Mouse (Mus musculus): Measurements from ENCODE around the gene Slc22a8. TPM values are rescaled to one million over a fixed set of nuclear protein-coding genes. Genes with fewer than 3 reads are reported as not detected.

Gene Slc22a8
- total RNA-seq, 1 experiment = not detected

- H3K9me3 ChIP-seq (ENCODE audit: control insufficient read depth, insufficient read depth, low read depth, low read length) = no peaks in the 10 kb centered on the region
- in situ Hi-C loops (cut with MboI; ENCODE audit: low sequenced_read_pairs in 2 of 2, unreplicated experiment in 2 of 2) = no loop called here
- peaks cover 0 to 4% of the 10 kb centered on the region in 2 experiments; a peak in 1 of 4 replicates for H3K4me1 ChIP-seq (ENCODE audit: control insufficient read depth in 2 of 2, insufficient read depth in 2 of 2, low read length in 2 of 2, poor library complexity in 1 of 2)
- no peak overlapping the region for H3K27ac ChIP-seq (ENCODE audit: insufficient read depth, low read depth, low read length, poor library complexity, severe bottlenecking)
- no peak overlapping the region for H3K4me3 ChIP-seq (ENCODE audit: insufficient read depth in 1 of 2, low read depth in 1 of 2, low read length in 2 of 2, poor library complexity in 1 of 2, severe bottlenecking in 1 of 2)
- TF ChIP-seq ZC3H11A (IDR thresholded peaks at IDR 0.05; ENCODE audit: borderline replicate concordance, low read depth, low read length) (no peak), HCFC1 (IDR thresholded peaks at IDR 0.05; ENCODE audit: borderline replicate concordance, insufficient read depth, low read length) (no peak), ZNF384 (IDR thresholded peaks at IDR 0.05; ENCODE audit: low read depth, low read length) (no peak), CHD2 (IDR thresholded peaks at IDR 0.05; ENCODE audit: low read depth, low read length) (no peak), MAFK (IDR thresholded peaks at IDR 0.05; ENCODE audit: insufficient read depth, low read depth, low read length) (no peak)
- no peaks in the 10 kb centered on the region for H3K36me3 ChIP-seq (ENCODE audit: control insufficient read depth, insufficient read depth, low read length, poor library complexity, severe bottlenecking)
- DNase-seq (ENCODE audit: low read depth, low spot score) = no peak
- no peak overlapping the region for H3K9ac ChIP-seq (ENCODE audit: insufficient read depth, low read depth, low read length, poor library complexity, severe bottlenecking)
These were observed 19.3 kb upstream of the Slc22a8 start for GRCm38 (mm10) chr19:8571746-8572145.

GRCm38 (mm10) chr19:8572485-8572884, 18.6 kb upstream of the Slc22a8 start:
- Histone ChIP-seq H3K4me1 (ENCODE audit: control insufficient read depth in 2 of 2, insufficient read depth in 2 of 2, low read length in 2 of 2, poor library complexity in 1 of 2) (peaks cover 0 to under 1% of the 10 kb centered on the region in 2 experiments; a peak in 1 of 4 replicates), H3K9ac (ENCODE audit: insufficient read depth, low read depth, low read length, poor library complexity, severe bottlenecking) (no peak overlapping the region), H3K4me3 (ENCODE audit: insufficient read depth in 1 of 2, low read depth in 1 of 2, low read length in 2 of 2, poor library complexity in 1 of 2, severe bottlenecking in 1 of 2) (no peak overlapping the region), H3K36me3 (ENCODE audit: control insufficient read depth, insufficient read depth, low read length, poor library complexity, severe bottlenecking) (no peaks in the 10 kb centered on the region), H3K27ac (ENCODE audit: insufficient read depth, low read depth, low read length, poor library complexity, severe bottlenecking) (no peak overlapping the region), H3K9me3 (ENCODE audit: control insufficient read depth, insufficient read depth, low read depth, low read length) (no peaks in the 10 kb centered on the region)
- TF ChIP-seq ZC3H11A (IDR thresholded peaks at IDR 0.05; ENCODE audit: borderline replicate concordance, low read depth, low read length) (no peak), HCFC1 (IDR thresholded peaks at IDR 0.05; ENCODE audit: borderline replicate concordance, insufficient read depth, low read length) (no peak), ZNF384 (IDR thresholded peaks at IDR 0.05; ENCODE audit: low read depth, low read length) (no peak), CHD2 (IDR thresholded peaks at IDR 0.05; ENCODE audit: low read depth, low read length) (no peak), MAFK (IDR thresholded peaks at IDR 0.05; ENCODE audit: insufficient read depth, low read depth, low read length) (no peak)
- in situ Hi-C loops (cut with MboI; ENCODE audit: low sequenced_read_pairs in 2 of 2, unreplicated experiment in 2 of 2) = no loop called here
- DNase-seq (ENCODE audit: low read depth, low spot score) = no peak

GRCm38 (mm10) chr19:8577432-8577831, 13.6 kb upstream of the Slc22a8 start:
- no peaks in the 10 kb centered on the region for H3K9me3 ChIP-seq (ENCODE audit: control insufficient read depth, insufficient read depth, low read depth, low read length)
- peaks cover 0 to 4% of the 10 kb centered on the region in 2 experiments; a peak in 2 of 4 replicates for H3K4me1 ChIP-seq (ENCODE audit: control insufficient read depth in 2 of 2, insufficient read depth in 2 of 2, low read length in 2 of 2, poor library complexity in 1 of 2)
- in situ Hi-C loops (cut with MboI; ENCODE audit: low sequenced_read_pairs in 2 of 2, unreplicated experiment in 2 of 2) = loop anchor here in 1 of 2 experiments (5.0 kb wide), 1 partner anchor 110 kb away; no protein-coding TSS in a partner anchor
- TF ChIP-seq ZNF384 (IDR thresholded peaks at IDR 0.05; ENCODE audit: low read depth, low read length) (no peak), CHD2 (IDR thresholded peaks at IDR 0.05; ENCODE audit: low read depth, low read length) (no peak), HCFC1 (IDR thresholded peaks at IDR 0.05; ENCODE audit: borderline replicate concordance, insufficient read depth, low read length) (no peak), MAFK (IDR thresholded peaks at IDR 0.05; ENCODE audit: insufficient read depth, low read depth, low read length) (no peak), ZC3H11A (IDR thresholded peaks at IDR 0.05; ENCODE audit: borderline replicate concordance, low read depth, low read length) (no peak)
- H3K9ac ChIP-seq (ENCODE audit: insufficient read depth, low read depth, low read length, poor library complexity, severe bottlenecking) = no peak overlapping the region
- DNase-seq (ENCODE audit: low read depth, low spot score) = no peak
- H3K27ac ChIP-seq (ENCODE audit: insufficient read depth, low read depth, low read length, poor library complexity, severe bottlenecking) = no peak overlapping the region
- no peak overlapping the region for H3K4me3 ChIP-seq (ENCODE audit: insufficient read depth in 1 of 2, low read depth in 1 of 2, low read length in 2 of 2, poor library complexity in 1 of 2, severe bottlenecking in 1 of 2)
- H3K36me3 ChIP-seq (ENCODE audit: control insufficient read depth, insufficient read depth, low read length, poor library complexity, severe bottlenecking) = no peaks in the 10 kb centered on the region

GRCm38 (mm10) chr19:8578293-8578969, 12.6 kb upstream of the Slc22a8 start:
- in situ Hi-C loops (cut with MboI; ENCODE audit: low sequenced_read_pairs in 2 of 2, unreplicated experiment in 2 of 2) = loop anchor here in 1 of 2 experiments (5.0 kb wide), 1 partner anchor 109 kb away; no protein-coding TSS in a partner anchor
- Histone ChIP-seq H3K36me3 (ENCODE audit: control insufficient read depth, insufficient read depth, low read length, poor library complexity, severe bottlenecking) (no peaks in the 10 kb centered on the region), H3K9ac (ENCODE audit: insufficient read depth, low read depth, low read length, poor library complexity, severe bottlenecking) (peak overlapping the region; percentile 36), H3K9me3 (ENCODE audit: control insufficient read depth, insufficient read depth, low read depth, low read length) (no peaks in the 10 kb centered on the region), H3K4me3 (ENCODE audit: insufficient read depth in 1 of 2, low read depth in 1 of 2, low read length in 2 of 2, poor library complexity in 1 of 2, severe bottlenecking in 1 of 2) (peak overlapping the region in 1 of 2 experiments; percentile 23; a peak in 1 of 4 replicates), H3K27ac (ENCODE audit: insufficient read depth, low read depth, low read length, poor library complexity, severe bottlenecking) (no peak overlapping the region), H3K4me1 (ENCODE audit: control insufficient read depth in 2 of 2, insufficient read depth in 2 of 2, low read length in 2 of 2, poor library complexity in 1 of 2) (peaks cover 0 to 4% of the 10 kb centered on the region in 2 experiments; a peak in 2 of 4 replicates)
- peak; percentile 54 for DNase-seq (ENCODE audit: low read depth, low spot score)
- TF ChIP-seq CHD2 (IDR thresholded peaks at IDR 0.05; ENCODE audit: low read depth, low read length) = no peak
- peak; percentile 67; the same call in 1 of the 2 replicates for TF ChIP-seq ZNF384 (IDR thresholded peaks at IDR 0.05; ENCODE audit: low read depth, low read length)
- TF ChIP-seq HCFC1 (IDR thresholded peaks at IDR 0.05; ENCODE audit: borderline replicate concordance, insufficient read depth, low read length) = no peak
- TF ChIP-seq MAFK (IDR thresholded peaks at IDR 0.05; ENCODE audit: insufficient read depth, low read depth, low read length) = no peak
- TF ChIP-seq ZC3H11A (IDR thresholded peaks at IDR 0.05; ENCODE audit: borderline replicate concordance, low read depth, low read length) = peak; percentile 96

Data from ES-E14 (cell line).